ENCODE assay signal across 8 mouse cellular contexts in genomic region chr2:19528797-19529196, GRCm38 (mm10). TPM values are rescaled to one million over a fixed set of nuclear protein-coding genes. Genes with fewer than 3 reads are reported as not detected.
A peak's percentile ranks its signal among the peaks of the same experiment; 100 is the strongest.
DNase-seq lines count a peak whose midpoint lies in the region; ATAC-seq and TF ChIP-seq lines count a peak whose summit lies in the region.

No protein-coding gene starts in this region.

- no peaks in the 10 kb centered on the region for H3K4me1 ChIP-seq in liver, embryonic 14.5 days (replicated peaks; ENCODE audit: control insufficient read depth in 2 of 2, insufficient read depth in 2 of 2, low read length in 1 of 2)

- H3K4me3 ChIP-seq in liver, embryonic 14.5 days (ENCODE audit: insufficient read depth in 1 of 2, low read depth in 2 of 2, low read length in 2 of 2) = no peak overlapping the region

- no peaks in the 10 kb centered on the region for H3K9me3 ChIP-seq in liver, embryonic 14.5 days (ENCODE audit: control insufficient read depth, low read length)

- H3K27me3 ChIP-seq in liver, embryonic 14.5 days (ENCODE audit: control insufficient read depth, insufficient read depth, low read length) = no peaks in the 10 kb centered on the region

- peak; percentile 57 for TF ChIP-seq CTCF in liver, embryonic 14.5 days (IDR thresholded peaks at IDR 0.05; ENCODE audit: low read depth)

- H3K9ac ChIP-seq in liver, embryonic 14.5 days (replicated peaks) = no peak overlapping the region

- H3K27ac ChIP-seq in liver, embryonic 14.5 days = no peak overlapping the region

- no peak for TF ChIP-seq EP300 in liver, embryonic 14.5 days (IDR thresholded peaks at IDR 0.05; ENCODE audit: low read depth)

- peak; percentile 83 for ATAC-seq in common myeloid progenitor, adult 5-6 weeks (replicated peaks; ENCODE audit: low read depth, poor library complexity, severe bottlenecking)
- no peak for ATAC-seq in liver, embryonic 14.5 days (ENCODE audit: insufficient read depth)

- H3K4me2 ChIP-seq in liver, embryonic 14.5 days (ENCODE audit: low read depth) = no peak overlapping the region

- DNase-seq in cerebellum, adult 11 months = peak; percentile 13
- DNase-seq in cerebellum, postnatal 4 days (ENCODE audit: low spot score in 2 of 2) = no peak
- peak; percentile 52 for DNase-seq in urinary bladder, postnatal 14 days (ENCODE audit: low spot score)
- no peak for DNase-seq in urinary bladder, postnatal 10 days (ENCODE audit: low spot score)
- DNase-seq in hindlimb bud, embryonic 11.5 days (ENCODE audit: extremely low spot score, low read depth, low spot score) = peak; percentile 69
- peak; percentile 11 to 29 (median 26) for DNase-seq in liver, embryonic 14.5 days (ENCODE audit: low read depth in 3 of 3, low spot score in 3 of 3)
- peak; percentile 31 to 72 for DNase-seq in spleen, postnatal 4 days (ENCODE audit: low spot score in 2 of 2)

- no peaks in the 10 kb centered on the region for H3K36me3 ChIP-seq in liver, embryonic 14.5 days (replicated peaks; ENCODE audit: control insufficient read depth, insufficient read depth, low read depth)

- 0% methylated on average over 1 of the region's 1 CpGs for WGBS in liver, embryonic 14.5 days (ENCODE audit: insufficient replicate concordance)

RNA-seq across cellular contexts. Expression of gene 4921504E06Rik, which starts 24.9 kb away (rescaled TPM):
- total RNA-seq in common myeloid progenitor, adult 5-6 weeks (2017) = 0.23 TPM in 1 of 2 replicates, not detected in the other
- polyA plus RNA-seq in liver, embryonic 14.5 days (2012; rRNA removed) = not detected in 2 replicates
- polyA plus RNA-seq in liver, embryonic 14.5 days (2014; fragmentation: Nextera tagmentation; extraction: Ambion mirVana) = not detected in 2 replicates

Comparison
In these comparisons a context has a peak if more than half of its experiments do, and no peak if none do; other contexts are left out.
1. DNase-seq: peak in cerebellum, adult 11 months (single experiment), urinary bladder, postnatal 14 days (single experiment), hindlimb bud, embryonic 11.5 days (single experiment), liver, embryonic 14.5 days (3 of 3) and spleen, postnatal 4 days (2 of 2); none in cerebellum, postnatal 4 days (0 of 2) and urinary bladder, postnatal 10 days (single experiment).